Mouse (Mus musculus) stomach, postnatal 0 days (tissue): Measurements from ENCODE around the gene Cyyr1.

Source experiments
- CTCF ChIP-seq: IDR thresholded peaks from 2 replicates; pipeline ENCODE4 v1.5.1; 2016; ENCODE audit warnings: antibody characterized with exemption, low read depth, mild to moderate bottlenecking, moderate library complexity
- EP300 ChIP-seq: optimal IDR thresholded peaks from 2 replicates; pipeline ENCODE3; 2016; ENCODE audit warnings: antibody characterized with exemption

- TF ChIP-seq CTCF = no peak
- no peak for TF ChIP-seq EP300
Measured at GRCm38 (mm10) chr16:85549971-85550567, 3.1 kb downstream of the Cyyr1 start.
